Mouse (Mus musculus): ENCODE measurements at regions not wholly inside any gene's neighbourhood (a gene's known extent, or its start where the extent isn't known, plus 50 kb on each side); places are given as distances from the start of the nearest gene placed in this dataset.

DNA sequence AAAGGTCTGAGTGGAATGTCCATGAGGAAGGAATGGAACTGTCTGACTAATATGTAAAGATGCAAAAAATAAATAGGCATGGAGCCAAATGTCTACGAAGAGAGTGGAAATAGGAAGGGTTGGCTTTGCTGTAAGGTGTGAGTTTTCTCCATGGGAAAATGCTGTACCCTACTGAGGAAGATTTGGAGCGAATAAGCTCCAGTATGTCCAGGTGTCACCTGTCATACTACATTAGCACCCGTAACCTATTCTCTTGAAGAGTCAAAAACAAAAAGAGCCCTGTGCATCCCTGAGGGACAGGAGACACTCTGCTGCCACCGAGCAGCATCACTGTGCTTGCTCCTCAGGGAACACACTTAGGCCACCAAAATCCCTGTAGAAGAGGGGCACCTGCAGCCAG, 95.0 kb upstream of the Tas2r119 start:
- no peak for TF ChIP-seq CTCF (conservative IDR thresholded peaks at IDR 0.05; ENCODE audit: insufficient read depth, insufficient read length, low read depth, low read length)
- TF ChIP-seq POLR2A (IDR thresholded peaks at IDR 0.05; ENCODE audit: low read depth, low read length): no peak
